Mouse (Mus musculus) neural tube, embryonic 14.5 days (tissue): ENCODE results near the gene Sdc4. TPM values are rescaled to one million over a fixed set of nuclear protein-coding genes. Genes with fewer than 3 reads are reported as not detected.

Source experiments
- ATAC-seq: fragments of 200-750 bp; cut with Nextera tagmentation; 2 replicates; pipeline ENCODE4 v1.8.0; 2017; ENCODE audit warnings: low read depth, mild to moderate bottlenecking, moderate TSS enrichment, moderate library complexity
- H3K27ac ChIP-seq: fragments of 300-500 bp; sonication (generic); 2 replicates; pipeline ENCODE4 v1.5.1; 2014; ENCODE audit warnings: low read depth, mild to moderate bottlenecking, control low read depth, low read length, moderate library complexity, mixed read lengths
- H3K27me3 ChIP-seq: fragments of 300-500 bp; sonication (generic); 2 replicates; pipeline ENCODE4 v1.6.1; 2014; ENCODE audit warnings: low read length; ENCODE audit not compliant: control insufficient read depth, insufficient read depth
- H3K36me3 ChIP-seq: fragments of 300-500 bp; sonication (generic); 2 replicates; pipeline ENCODE4 v1.6.1; 2014; ENCODE audit warnings: low read length, mixed read lengths; ENCODE audit not compliant: control insufficient read depth, insufficient read depth
- H3K4me1 ChIP-seq: fragments of 300-500 bp; sonication (generic); 2 replicates; pipeline ENCODE4 v1.6.1; 2014; ENCODE audit warnings: low read length; ENCODE audit not compliant: control insufficient read depth, insufficient read depth
- H3K4me2 ChIP-seq: fragments of 300-500 bp; sonication (generic); 2 replicates; pipeline ENCODE4 v1.6.1; 2014; ENCODE audit warnings: mild to moderate bottlenecking, low read depth, low read length, control low read depth
- H3K4me3 ChIP-seq: fragments of 300-500 bp; sonication (generic); 2 replicates; pipeline ENCODE4 v1.5.1; 2014; ENCODE audit warnings: low read depth, low read length, control low read depth, mixed read lengths
- H3K9ac ChIP-seq: fragments of 300-500 bp; sonication (generic); replicated peaks from 2 replicates; pipeline ENCODE4 v1.6.1; 2014; ENCODE audit warnings: low read depth, mild to moderate bottlenecking, control low read depth, low read length, mixed read lengths
- H3K9me3 ChIP-seq: fragments of 300-500 bp; sonication (generic); 2 replicates; pipeline ENCODE4 v1.6.1; 2016; ENCODE audit warnings: low read length; ENCODE audit not compliant: control insufficient read depth
- WGBS: fragments of 180-500 bp; shearing (Covaris S2); extraction: QIAGEN DNeasy Blood & Tissue Kit; methylation state at CpG from one replicate; pipeline ENCODE4 v1.1.7; 2014; 5-methylcytosine and 5-hydroxymethylcytosine counted together
- polyA plus RNA-seq: library from polyadenylated mRNA; unstranded; fragments of >200 nt; fragmentation: Nextera tagmentation; extraction: Ambion mirVana; gene quantifications from 2 replicates; pipeline ENCODE4 v1.2.1, GENCODE M21; 2014

Sdc4 gene
- polyA plus RNA-seq, 1 experiment from 2014 or later, result 3.6 TPM

DNA sequence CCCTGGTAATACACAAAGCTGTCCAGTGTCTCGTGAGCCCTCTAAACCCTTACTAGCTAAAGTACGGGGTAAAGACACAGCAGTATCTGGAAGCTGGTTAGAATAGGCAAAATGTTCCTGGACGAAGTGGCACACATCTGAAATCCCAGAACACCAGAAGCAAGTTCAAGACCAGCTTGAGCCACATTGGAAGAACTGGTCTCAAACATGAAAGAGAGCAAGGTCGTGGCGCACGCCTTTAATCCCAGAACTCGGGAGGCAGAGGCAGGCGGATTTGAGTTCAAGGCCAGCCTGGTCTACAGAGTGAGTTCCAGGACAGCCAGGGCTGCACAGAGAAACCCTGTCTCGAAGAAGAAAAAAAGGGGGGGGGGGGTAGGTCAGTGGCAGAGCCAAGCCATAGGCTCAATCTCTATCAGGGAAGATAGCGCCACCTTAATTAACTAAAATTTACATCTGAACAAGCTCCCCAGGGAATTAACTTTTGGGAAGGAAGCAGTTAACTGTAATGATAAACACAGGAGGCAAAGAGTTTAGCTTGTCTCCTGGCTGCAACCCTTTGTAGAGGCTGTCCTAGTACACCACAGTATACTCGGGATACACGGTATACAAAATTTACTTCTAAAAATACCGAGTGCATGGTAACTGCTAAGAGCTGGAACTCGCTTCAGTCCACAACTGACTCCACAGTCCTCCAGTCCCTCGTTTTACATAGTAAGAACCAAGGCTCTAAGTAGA, 13.6 kb downstream of the Sdc4 start:
- Histone ChIP-seq H3K9ac (no peak overlapping the region), H3K27ac (no peak overlapping the region), H3K9me3 (no peaks in the 10 kb centered on the region), H3K27me3 (no peaks in the 10 kb centered on the region), H3K4me3 (no peak overlapping the region), H3K4me1 (no peaks in the 10 kb centered on the region), H3K4me2 (no peak overlapping the region), H3K36me3 (no peaks in the 10 kb centered on the region)
- 37% methylated on average over 15 of the region's 15 CpGs for WGBS
- ATAC-seq, result no peak

- 24% methylated on average over 5 of the region's 5 CpGs for WGBS
- H3K9ac ChIP-seq, result no peak overlapping the region
- no peak overlapping the region for H3K27ac ChIP-seq
- H3K4me3 ChIP-seq, result no peak overlapping the region
- ATAC-seq, result no peak
- no peaks in the 10 kb centered on the region for H3K9me3 ChIP-seq
- H3K36me3 ChIP-seq, result no peaks in the 10 kb centered on the region
- no peaks in the 10 kb centered on the region for H3K27me3 ChIP-seq
- no peak overlapping the region for H3K4me2 ChIP-seq
- H3K4me1 ChIP-seq, result no peaks in the 10 kb centered on the region
Observed at GRCm38 (mm10) chr2:164428451-164428850, 15.2 kb downstream of the Sdc4 start.

DNA sequence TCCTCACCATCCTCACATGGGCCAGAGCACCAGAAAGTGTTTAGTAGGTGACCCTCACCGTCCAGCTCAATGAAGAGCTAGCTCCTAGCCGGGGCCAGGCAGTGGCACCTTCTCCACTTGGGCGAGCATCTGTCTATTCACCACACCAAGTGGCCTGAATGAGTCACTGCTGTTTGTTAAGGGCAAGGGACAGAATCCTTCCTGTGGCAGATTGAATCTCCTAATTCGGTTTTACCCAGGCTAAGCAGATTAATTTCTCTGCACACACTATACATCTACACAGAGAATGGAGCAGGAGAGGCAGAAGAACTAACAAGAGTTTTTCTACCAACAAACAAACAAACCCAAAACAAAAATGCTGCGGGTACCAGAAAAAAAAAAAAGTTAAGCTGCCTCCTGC, 16.7 kb downstream of the Sdc4 start:
- ATAC-seq, result no peak
- Histone ChIP-seq H3K4me1 (no peaks in the 10 kb centered on the region), H3K9ac (no peak overlapping the region), H3K27ac (no peak overlapping the region), H3K9me3 (no peaks in the 10 kb centered on the region), H3K27me3 (no peaks in the 10 kb centered on the region), H3K36me3 (no peaks in the 10 kb centered on the region), H3K4me2 (no peak overlapping the region), H3K4me3 (no peak overlapping the region)
- 88% methylated on average over 5 of the region's 5 CpGs for WGBS

- Histone ChIP-seq H3K4me1 (no peaks in the 10 kb centered on the region), H3K4me2 (no peak overlapping the region), H3K9ac (no peak overlapping the region), H3K36me3 (no peaks in the 10 kb centered on the region), H3K9me3 (no peaks in the 10 kb centered on the region), H3K4me3 (no peak overlapping the region), H3K27me3 (no peaks in the 10 kb centered on the region), H3K27ac (no peak overlapping the region)
- ATAC-seq, result no peak
- WGBS, result 31% methylated on average over 12 of the region's 12 CpGs
Observed at GRCm38 (mm10) chr2:164426121-164426520, 17.6 kb downstream of the Sdc4 start.

GRCm38 (mm10) chr2:164425401-164425800, 18.3 kb downstream of the Sdc4 start:
- Histone ChIP-seq H3K9me3 (no peaks in the 10 kb centered on the region), H3K27me3 (no peaks in the 10 kb centered on the region), H3K4me2 (no peak overlapping the region), H3K4me3 (no peak overlapping the region), H3K9ac (no peak overlapping the region), H3K27ac (no peak overlapping the region), H3K36me3 (no peaks in the 10 kb centered on the region), H3K4me1 (no peaks in the 10 kb centered on the region)
- WGBS, result 89% methylated on average over 5 of the region's 5 CpGs
- no peak for ATAC-seq

DNA sequence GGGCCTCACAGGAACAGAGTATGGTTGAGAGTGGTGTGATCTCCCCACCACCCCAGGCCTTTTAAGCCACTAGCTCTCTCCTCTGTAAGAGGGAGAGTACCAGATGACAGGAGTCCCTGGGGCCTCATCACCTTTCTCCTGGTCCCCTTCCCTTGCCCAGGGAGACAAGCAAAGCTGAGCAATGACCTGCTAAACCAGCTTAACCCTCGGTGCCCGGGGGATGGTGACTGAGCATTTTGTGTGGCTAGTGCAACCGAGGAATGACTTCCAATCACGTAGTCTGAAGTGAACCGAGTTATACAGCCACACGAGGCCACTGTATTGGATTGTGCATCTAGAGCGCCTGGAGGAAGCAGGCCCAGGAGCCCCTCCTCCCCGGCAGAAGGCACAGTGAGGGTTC, 19.3 kb downstream of the Sdc4 start:
- Histone ChIP-seq H3K36me3 (no peaks in the 10 kb centered on the region), H3K9ac (no peak overlapping the region), H3K27me3 (no peaks in the 10 kb centered on the region), H3K4me3 (no peak overlapping the region), H3K27ac (no peak overlapping the region), H3K4me1 (no peaks in the 10 kb centered on the region), H3K4me2 (no peak overlapping the region), H3K9me3 (no peaks in the 10 kb centered on the region)
- no peak for ATAC-seq
- WGBS, result 86% methylated on average over 8 of the region's 8 CpGs

DNA sequence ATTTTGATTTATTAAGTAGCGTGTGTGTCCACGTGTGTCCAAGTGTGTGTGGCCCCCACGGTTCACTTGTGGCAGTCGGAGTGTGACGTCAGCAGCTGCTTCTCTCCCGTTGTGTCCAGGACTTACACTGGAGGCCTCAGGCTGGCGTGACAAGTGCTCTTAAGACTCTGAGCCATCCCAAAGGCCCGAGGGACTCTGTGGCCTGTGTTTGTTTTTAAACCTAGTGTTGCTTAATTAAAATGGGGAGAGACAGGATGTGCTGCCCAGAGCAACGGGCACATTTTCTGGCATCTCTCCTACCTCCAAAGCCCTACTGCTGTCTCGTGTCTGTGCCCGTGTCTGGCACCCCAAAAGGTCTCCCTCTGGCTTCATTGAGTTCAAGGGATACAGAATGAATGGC, 20.2 kb downstream of the Sdc4 start:
- no peak overlapping the region for H3K9ac ChIP-seq
- H3K9me3 ChIP-seq, result no peaks in the 10 kb centered on the region
- no peaks in the 10 kb centered on the region for H3K4me1 ChIP-seq
- H3K4me3 ChIP-seq, result no peak overlapping the region
- WGBS, result 89% methylated on average over 11 of the region's 11 CpGs
- no peaks in the 10 kb centered on the region for H3K36me3 ChIP-seq
- no peak overlapping the region for H3K27ac ChIP-seq
- H3K27me3 ChIP-seq, result no peaks in the 10 kb centered on the region
- no peak overlapping the region for H3K4me2 ChIP-seq
- no peak for ATAC-seq

DNA sequence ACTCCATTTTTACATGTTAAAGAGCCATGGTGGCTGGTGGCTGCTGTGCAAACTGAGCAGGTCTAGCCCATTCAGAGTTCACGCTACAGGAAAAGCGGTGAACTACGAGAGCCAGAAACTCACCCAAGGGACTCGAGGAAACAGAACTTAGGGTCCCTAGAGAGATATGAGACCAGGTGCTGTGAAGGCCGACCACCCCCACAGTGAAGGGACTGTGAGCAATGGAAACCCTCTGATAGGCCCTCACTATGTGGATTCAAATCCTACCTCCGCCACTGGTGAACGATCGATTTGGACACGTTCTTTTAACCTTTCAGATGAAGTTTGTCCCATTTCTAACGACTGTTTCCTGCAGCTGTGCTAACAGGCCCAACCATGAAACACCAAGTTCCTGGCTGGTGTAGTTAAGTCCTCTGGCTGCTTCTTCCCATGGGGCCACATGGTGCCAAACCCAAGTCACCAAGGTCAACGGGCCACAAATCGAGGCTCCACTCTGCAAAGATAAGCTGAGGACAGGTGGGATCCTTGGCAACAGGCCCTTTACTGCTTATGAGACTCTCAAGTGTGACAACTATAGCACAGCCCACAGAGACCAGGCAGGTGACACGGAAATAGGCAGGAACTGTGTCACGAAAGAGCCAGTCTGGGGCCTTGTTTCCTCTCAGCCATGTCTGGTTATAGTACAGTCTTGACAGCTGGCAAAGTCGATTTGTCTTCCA, 20.9 kb downstream of the Sdc4 start:
- H3K4me3 ChIP-seq, result no peak overlapping the region
- no peaks in the 10 kb centered on the region for H3K36me3 ChIP-seq
- no peak overlapping the region for H3K27ac ChIP-seq
- H3K9me3 ChIP-seq, result no peaks in the 10 kb centered on the region
- ATAC-seq, result no peak
- 93% methylated on average over 15 of the region's 15 CpGs for WGBS
- no peak overlapping the region for H3K4me2 ChIP-seq
- H3K27me3 ChIP-seq, result no peaks in the 10 kb centered on the region
- no peaks in the 10 kb centered on the region for H3K4me1 ChIP-seq
- H3K9ac ChIP-seq, result no peak overlapping the region

DNA sequence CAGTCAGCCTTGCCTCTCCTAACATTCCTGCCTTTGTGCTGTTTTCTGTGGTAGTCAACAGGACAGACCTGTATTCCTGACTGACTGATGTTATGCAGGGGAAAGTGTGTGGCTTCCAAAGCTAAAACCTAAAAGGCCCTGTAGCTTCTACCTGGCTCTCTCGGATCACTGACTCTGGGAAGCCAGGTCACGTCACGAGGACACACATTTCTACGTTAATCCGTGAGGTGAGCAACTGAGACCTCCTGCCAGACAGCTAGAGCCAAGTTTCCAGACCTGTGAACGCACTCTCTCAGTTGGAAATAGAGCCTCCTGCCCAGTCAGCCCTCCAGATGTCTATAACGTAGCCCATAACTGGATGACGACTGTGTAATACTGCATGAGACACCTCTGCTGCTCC, 21.7 kb downstream of the Sdc4 start:
- no peaks in the 10 kb centered on the region for H3K4me1 ChIP-seq
- ATAC-seq, result no peak
- no peak overlapping the region for H3K4me2 ChIP-seq
- WGBS, result 92% methylated on average over 8 of the region's 8 CpGs
- H3K4me3 ChIP-seq, result no peak overlapping the region
- H3K9me3 ChIP-seq, result no peaks in the 10 kb centered on the region
- no peaks in the 10 kb centered on the region for H3K27me3 ChIP-seq
- H3K9ac ChIP-seq, result no peak overlapping the region
- H3K27ac ChIP-seq, result no peak overlapping the region
- H3K36me3 ChIP-seq, result no peaks in the 10 kb centered on the region
